Mouse (Mus musculus): ENCODE results near the gene Frs3.

DNA sequence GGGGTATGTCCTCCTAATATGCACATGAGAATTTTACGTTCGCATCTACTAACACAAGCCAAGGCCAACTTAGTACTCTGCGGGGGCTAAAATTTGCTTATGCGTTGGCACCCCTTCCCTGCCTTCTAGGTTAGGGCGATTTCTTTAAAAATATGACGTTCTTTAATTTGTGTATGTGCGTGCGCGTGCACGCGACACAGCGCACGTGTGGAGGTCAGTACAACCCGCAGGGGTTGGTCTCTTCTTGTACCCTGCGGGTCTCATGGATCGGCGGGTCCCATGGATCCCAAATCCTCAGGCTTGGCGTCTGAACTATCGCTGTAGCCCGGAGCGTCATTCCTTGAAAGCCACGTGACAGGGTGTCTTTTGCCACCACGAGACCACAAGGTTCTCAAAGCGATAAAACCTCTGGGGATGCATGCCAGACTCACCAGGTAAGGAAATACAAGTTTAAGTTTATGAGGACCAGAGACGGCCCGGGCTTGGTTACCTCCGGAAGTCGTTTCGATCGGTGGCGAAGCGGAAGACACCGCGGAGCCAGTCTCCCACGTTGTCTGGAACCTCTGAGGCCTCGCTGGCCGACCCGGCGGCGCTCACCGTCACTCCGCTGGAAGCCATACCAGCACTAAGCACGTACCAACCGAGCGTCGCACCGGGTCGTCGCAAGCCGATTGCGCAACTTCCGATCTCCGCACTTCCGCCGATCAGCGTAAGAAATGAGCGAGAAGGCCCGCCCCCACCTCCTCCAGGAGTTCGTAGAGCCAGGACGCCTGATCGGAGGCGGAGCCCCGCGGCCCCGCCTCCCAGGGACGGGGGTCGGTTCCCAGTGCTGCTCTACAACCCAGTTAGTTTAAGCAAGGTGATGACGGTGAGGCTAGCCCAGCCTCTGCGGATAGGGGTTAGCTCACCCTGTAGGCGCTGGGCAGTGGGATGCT lies 1.2 kb upstream of the Frs3 start:
- peak; percentile 97 for TF ChIP-seq CEBPB (IDR thresholded peaks at IDR 0.05; ENCODE audit: low read depth)
- TF ChIP-seq USF1 (IDR thresholded peaks at IDR 0.05; ENCODE audit: low read depth) = peak; percentile 52
